Mouse (Mus musculus): Measurements from ENCODE around the gene Mgat5b. TPM values are rescaled to one million over a fixed set of nuclear protein-coding genes. Genes with fewer than 3 reads are reported as not detected.

The Mgat5b gene
- total RNA-seq, 2 experiments from 2014 or later = 80.0 to 92.0 TPM

- DNase-seq (ENCODE audit: extremely low spot score in 1 of 2, low spot score in 2 of 2) = no peak
- intact Hi-C loops (cut with DNase I) = no loop called here
- H3K27ac ChIP-seq = no peak overlapping the region
- H3K4me3 ChIP-seq = no peak overlapping the region
- TF ChIP-seq CTCF (IDR thresholded peaks at IDR 0.05) = no peak
Measured at GRCm38 (mm10) chr11:116958601-116959000, 39.9 kb downstream of the Mgat5b start.

- intact Hi-C loops (cut with DNase I) = no loop called here
- no peak for TF ChIP-seq CTCF (IDR thresholded peaks at IDR 0.05)
- no peak overlapping the region for H3K4me3 ChIP-seq
- no peak for DNase-seq (ENCODE audit: extremely low spot score in 1 of 2, low spot score in 2 of 2)
- H3K27ac ChIP-seq = no peak overlapping the region
Measured at GRCm38 (mm10) chr11:116965061-116965460, 46.4 kb downstream of the Mgat5b start.

- H3K27ac ChIP-seq = no peak overlapping the region
- TF ChIP-seq CTCF (IDR thresholded peaks at IDR 0.05) = no peak
- DNase-seq (ENCODE audit: extremely low spot score in 1 of 2, low spot score in 2 of 2) = no peak
- intact Hi-C loops (cut with DNase I) = no loop called here
- no peak overlapping the region for H3K4me3 ChIP-seq
Measured at GRCm38 (mm10) chr11:116965961-116966360, 47.3 kb downstream of the Mgat5b start.

GRCm38 (mm10) chr11:116968586-116968985 lies 49.9 kb downstream of the Mgat5b start:
- DNase-seq (ENCODE audit: extremely low spot score in 1 of 2, low spot score in 2 of 2) = no peak
- no peak for TF ChIP-seq CTCF (IDR thresholded peaks at IDR 0.05)
- no peak overlapping the region for H3K27ac ChIP-seq
- H3K4me3 ChIP-seq = no peak overlapping the region
- intact Hi-C loops (cut with DNase I) = no loop called here

- no peak overlapping the region for H3K4me3 ChIP-seq
- H3K27ac ChIP-seq = no peak overlapping the region
- intact Hi-C loops (cut with DNase I) = no loop called here
- no peak for TF ChIP-seq CTCF (IDR thresholded peaks at IDR 0.05)
- no peak for DNase-seq (ENCODE audit: extremely low spot score in 1 of 2, low spot score in 2 of 2)
Measured at GRCm38 (mm10) chr11:116969498-116969897, 50.8 kb downstream of the Mgat5b start.

GRCm38 (mm10) chr11:116970847-116971246 lies 52.2 kb downstream of the Mgat5b start:
- DNase-seq (ENCODE audit: extremely low spot score in 1 of 2, low spot score in 2 of 2) = no peak
- no peak overlapping the region for H3K4me3 ChIP-seq
- TF ChIP-seq CTCF (IDR thresholded peaks at IDR 0.05) = no peak
- H3K27ac ChIP-seq = no peak overlapping the region
- intact Hi-C loops (cut with DNase I) = no loop called here

GRCm38 (mm10) chr11:116972828-116973227 lies 54.2 kb downstream of the Mgat5b start:
- no peak for TF ChIP-seq CTCF (IDR thresholded peaks at IDR 0.05)
- H3K4me3 ChIP-seq = no peak overlapping the region
- no peak overlapping the region for H3K27ac ChIP-seq
- no peak for DNase-seq (ENCODE audit: extremely low spot score in 1 of 2, low spot score in 2 of 2)
- intact Hi-C loops (cut with DNase I) = no loop called here

GRCm38 (mm10) chr11:116973508-116973907 lies 54.8 kb downstream of the Mgat5b start:
- DNase-seq (ENCODE audit: extremely low spot score in 1 of 2, low spot score in 2 of 2) = no peak
- H3K27ac ChIP-seq = no peak overlapping the region
- intact Hi-C loops (cut with DNase I) = no loop called here
- no peak for TF ChIP-seq CTCF (IDR thresholded peaks at IDR 0.05)
- H3K4me3 ChIP-seq = no peak overlapping the region

- intact Hi-C loops (cut with DNase I) = no loop called here
- no peak overlapping the region for H3K27ac ChIP-seq
- DNase-seq (ENCODE audit: extremely low spot score in 1 of 2, low spot score in 2 of 2) = no peak
- no peak for TF ChIP-seq CTCF (IDR thresholded peaks at IDR 0.05)
- H3K4me3 ChIP-seq = no peak overlapping the region
Measured at GRCm38 (mm10) chr11:116974341-116974740, 55.7 kb downstream of the Mgat5b start.

- intact Hi-C loops (cut with DNase I) = no loop called here
- no peak for DNase-seq (ENCODE audit: extremely low spot score in 1 of 2, low spot score in 2 of 2)
- no peak overlapping the region for H3K27ac ChIP-seq
- H3K4me3 ChIP-seq = no peak overlapping the region
- no peak for TF ChIP-seq CTCF (IDR thresholded peaks at IDR 0.05)
Measured at GRCm38 (mm10) chr11:116980313-116980712, 61.6 kb downstream of the Mgat5b start.

GRCm38 (mm10) chr11:116982543-116982942 lies 63.9 kb downstream of the Mgat5b start:
- no peak for DNase-seq (ENCODE audit: extremely low spot score in 1 of 2, low spot score in 2 of 2)
- TF ChIP-seq CTCF (IDR thresholded peaks at IDR 0.05) = no peak; the same call in 1 of the 2 replicates
- Histone ChIP-seq H3K27ac (no peak overlapping the region), H3K4me3 (no peak overlapping the region)
- intact Hi-C loops (cut with DNase I) = no loop called here

- intact Hi-C loops (cut with DNase I) = no loop called here
- no peak for TF ChIP-seq CTCF (IDR thresholded peaks at IDR 0.05)
Measured at GRCm38 (mm10) chr11:116985504-116986385, 67.1 kb downstream of the Mgat5b start.

GRCm38 (mm10) chr11:116988131-116988530 lies 69.5 kb downstream of the Mgat5b start:
- peak in 1 of 2 experiments; percentile 43 for DNase-seq (ENCODE audit: extremely low spot score in 1 of 2, low spot score in 2 of 2)
- no peak for TF ChIP-seq CTCF (IDR thresholded peaks at IDR 0.05)
- Histone ChIP-seq H3K4me3 (no peak overlapping the region), H3K27ac (no peak overlapping the region)
- intact Hi-C loops (cut with DNase I) = no loop called here

More at GRCm38 (mm10) chr11:116985504-116986385, 67.1 kb downstream of the Mgat5b start:
- H3K4me3 ChIP-seq = no peak overlapping the region
- DNase-seq (ENCODE audit: extremely low spot score in 1 of 2, low spot score in 2 of 2) = no peak
- no peak overlapping the region for H3K27ac ChIP-seq
